Mouse (Mus musculus): ENCODE data around the gene C4b. TPM values are rescaled to one million over a fixed set of nuclear protein-coding genes. Genes with fewer than 3 reads are reported as not detected.
"Not testable (repeated sequence)": the region's sequence is repeated elsewhere in the genome, so short reads cannot be mapped to it uniquely, and the experiment has no call there.

Gene C4b
- polyA plus RNA-seq, 1 experiment from 2014 or later, result not detected

DNA sequence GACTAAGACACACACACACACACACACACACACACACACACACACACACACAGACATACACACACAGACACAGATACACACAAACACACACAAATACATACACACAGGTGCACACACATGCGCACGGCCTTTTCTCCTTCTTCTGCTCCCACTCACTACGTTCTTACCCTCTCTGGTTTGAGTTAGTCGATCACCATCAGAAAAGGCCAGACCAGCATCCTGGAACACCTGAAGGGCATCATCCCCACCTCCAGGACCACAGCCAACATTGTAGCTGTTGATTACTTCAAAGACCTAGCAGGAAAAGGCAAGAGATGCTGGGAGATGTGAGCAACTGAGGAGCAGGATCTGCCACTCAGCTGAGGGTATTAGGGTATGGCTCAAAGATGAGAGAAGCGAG is 6.2 kb downstream of the C4b start:
- H3K9ac ChIP-seq (replicated peaks; ENCODE audit: low read depth, low read length); H3K27me3 ChIP-seq (ENCODE audit: control insufficient read depth, insufficient read depth, low read length); H3K4me1 ChIP-seq (ENCODE audit: control insufficient read depth, insufficient read depth, low read length); H3K4me2 ChIP-seq (ENCODE audit: low read depth, low read length); H3K4me3 ChIP-seq (ENCODE audit: low read depth, low read length); H3K9me3 ChIP-seq (ENCODE audit: control insufficient read depth, low read length); ATAC-seq (ENCODE audit: low read depth); H3K27ac ChIP-seq (ENCODE audit: low read depth, low read length); H3K36me3 ChIP-seq (ENCODE audit: control insufficient read depth, insufficient read depth, low read length): not testable (repeated sequence)
- 92% methylated on average over 5 of the region's 5 CpGs for WGBS

DNA sequence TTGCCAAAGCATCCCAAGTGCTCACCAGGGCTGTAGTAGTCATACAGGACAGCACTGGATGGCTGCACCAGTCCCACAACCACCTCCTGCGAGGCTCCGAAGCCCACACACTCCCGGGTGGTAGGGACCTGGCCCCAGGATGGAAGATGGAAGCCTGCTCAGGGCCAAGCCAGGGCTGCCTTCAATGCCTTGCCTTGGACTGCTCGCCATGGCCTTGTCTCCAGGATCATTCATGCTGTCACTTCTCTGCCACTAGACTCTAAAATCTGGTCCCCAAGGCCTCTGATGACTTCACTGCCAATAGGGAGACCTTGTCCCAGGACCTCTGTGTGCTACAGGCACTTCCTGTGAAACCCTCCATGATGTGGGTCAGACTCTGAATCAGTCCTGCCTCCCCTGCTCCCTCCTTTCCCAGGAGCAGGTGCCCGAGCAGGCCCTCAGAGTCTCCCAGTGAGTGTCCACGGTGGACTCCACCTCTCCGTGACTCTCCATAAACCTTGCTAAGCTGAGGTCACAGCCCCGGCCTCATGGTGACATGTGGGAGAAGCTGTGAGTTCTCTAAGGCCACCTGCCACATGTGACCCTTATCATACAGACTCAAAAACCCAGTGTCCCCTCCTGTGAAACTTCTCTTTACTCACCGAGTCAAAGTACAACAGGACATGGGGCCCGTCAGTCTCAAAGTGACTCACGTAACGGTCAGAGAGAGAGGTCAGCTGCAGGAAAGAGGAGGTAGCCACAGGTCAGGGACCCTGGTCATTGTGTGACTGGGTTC is 13.7 kb downstream of the C4b start:
- not testable (repeated sequence) for H3K4me3 ChIP-seq (ENCODE audit: low read depth, low read length); ATAC-seq (ENCODE audit: low read depth); H3K4me1 ChIP-seq (ENCODE audit: control insufficient read depth, insufficient read depth, low read length); H3K4me2 ChIP-seq (ENCODE audit: low read depth, low read length); H3K36me3 ChIP-seq (ENCODE audit: control insufficient read depth, insufficient read depth, low read length); H3K27ac ChIP-seq (ENCODE audit: low read depth, low read length); H3K9me3 ChIP-seq (ENCODE audit: control insufficient read depth, low read length); H3K27me3 ChIP-seq (ENCODE audit: control insufficient read depth, insufficient read depth, low read length); H3K9ac ChIP-seq (replicated peaks; ENCODE audit: low read depth, low read length)
- 89% methylated on average over 11 of the region's 12 CpGs for WGBS

DNA sequence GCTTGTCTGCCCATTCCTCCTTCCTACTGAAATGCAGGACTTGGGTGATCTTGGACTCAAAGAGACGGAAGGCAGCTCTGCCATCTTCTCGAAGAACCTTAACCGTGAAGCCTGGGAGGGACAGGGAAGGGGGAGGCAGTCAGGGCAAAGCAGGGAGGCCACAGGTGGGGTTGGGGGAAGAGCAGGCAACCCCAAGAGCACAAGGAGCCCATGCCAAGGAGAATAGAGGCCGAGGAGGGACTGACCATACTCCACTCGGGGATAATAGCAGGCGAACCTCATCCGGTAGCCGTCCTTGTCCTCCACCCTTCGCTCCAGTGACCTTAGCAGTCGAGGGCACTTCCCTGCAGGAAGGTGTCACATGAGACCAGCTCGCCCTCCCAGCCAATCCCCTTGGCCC is 14.5 kb downstream of the C4b start:
- H3K27me3 ChIP-seq (ENCODE audit: control insufficient read depth, insufficient read depth, low read length); H3K4me1 ChIP-seq (ENCODE audit: control insufficient read depth, insufficient read depth, low read length); H3K27ac ChIP-seq (ENCODE audit: low read depth, low read length); H3K9me3 ChIP-seq (ENCODE audit: control insufficient read depth, low read length); H3K4me2 ChIP-seq (ENCODE audit: low read depth, low read length); H3K36me3 ChIP-seq (ENCODE audit: control insufficient read depth, insufficient read depth, low read length); H3K4me3 ChIP-seq (ENCODE audit: low read depth, low read length); H3K9ac ChIP-seq (replicated peaks; ENCODE audit: low read depth, low read length); ATAC-seq (ENCODE audit: low read depth): not testable (repeated sequence)
- WGBS, result 84% methylated on average over 10 of the region's 11 CpGs

DNA sequence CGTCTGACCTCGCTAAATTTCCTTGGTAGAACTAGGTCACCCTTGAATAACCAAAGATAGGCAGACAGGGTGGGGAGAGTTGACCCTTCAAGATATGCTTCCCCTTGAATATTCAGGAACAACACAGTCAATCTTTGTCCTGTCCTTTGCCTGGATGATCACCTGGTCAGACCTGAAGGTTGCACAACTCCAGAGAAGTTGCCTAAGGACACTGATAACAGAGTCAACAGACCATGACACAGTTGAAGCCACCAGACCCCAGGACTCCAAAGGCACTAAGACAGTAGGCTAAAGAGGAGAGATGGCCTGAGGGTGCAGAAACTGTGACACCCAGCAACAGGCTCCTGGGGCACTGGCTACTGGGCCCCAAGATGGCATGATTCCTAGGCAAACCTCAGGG is 15.8 kb downstream of the C4b start:
- H3K36me3 ChIP-seq (ENCODE audit: control insufficient read depth, insufficient read depth, low read length), result no peaks in the 10 kb centered on the region
- 85% methylated on average over 2 of the region's 2 CpGs for WGBS
- H3K9me3 ChIP-seq (ENCODE audit: control insufficient read depth, low read length), result no peaks in the 10 kb centered on the region
- no peaks in the 10 kb centered on the region for H3K27me3 ChIP-seq (ENCODE audit: control insufficient read depth, insufficient read depth, low read length)
- H3K4me2 ChIP-seq (ENCODE audit: low read depth, low read length), result no peak overlapping the region
- ATAC-seq (ENCODE audit: low read depth), result no peak
- no peak overlapping the region for H3K9ac ChIP-seq (replicated peaks; ENCODE audit: low read depth, low read length)
- H3K27ac ChIP-seq (ENCODE audit: low read depth, low read length), result no peak overlapping the region
- no peak overlapping the region for H3K4me3 ChIP-seq (ENCODE audit: low read depth, low read length)
- no peaks in the 10 kb centered on the region for H3K4me1 ChIP-seq (ENCODE audit: control insufficient read depth, insufficient read depth, low read length)

DNA sequence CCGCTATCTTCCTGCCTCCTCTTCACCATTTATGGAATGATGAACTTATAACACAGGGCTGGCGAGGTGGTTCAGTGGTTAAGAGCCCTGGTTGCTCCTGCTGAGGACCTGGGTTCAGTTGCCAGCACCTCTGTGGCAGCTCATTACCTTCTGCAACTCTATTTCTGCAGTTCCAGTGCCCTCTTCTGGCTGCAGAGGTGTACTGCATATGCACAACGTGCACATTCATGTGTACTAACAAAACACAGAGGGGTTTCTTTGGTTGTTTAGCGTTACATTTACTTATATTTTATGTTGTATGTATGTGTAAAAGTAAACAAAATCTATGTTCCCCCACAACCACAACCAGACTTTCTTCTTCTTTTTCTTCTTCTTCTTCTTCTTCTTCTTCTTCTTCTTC is 20.6 kb downstream of the C4b start:
- Histone ChIP-seq H3K4me2 (ENCODE audit: low read depth, low read length) (no peak overlapping the region), H3K27ac (ENCODE audit: low read depth, low read length) (no peak overlapping the region), H3K9me3 (ENCODE audit: control insufficient read depth, low read length) (no peaks in the 10 kb centered on the region), H3K4me3 (ENCODE audit: low read depth, low read length) (no peak overlapping the region), H3K9ac (replicated peaks; ENCODE audit: low read depth, low read length) (no peak overlapping the region), H3K36me3 (ENCODE audit: control insufficient read depth, insufficient read depth, low read length) (no peaks in the 10 kb centered on the region), H3K27me3 (ENCODE audit: control insufficient read depth, insufficient read depth, low read length) (no peaks in the 10 kb centered on the region), H3K4me1 (ENCODE audit: control insufficient read depth, insufficient read depth, low read length) (no peaks in the 10 kb centered on the region)
- 76% methylated on average over 4 of the region's 4 CpGs for WGBS
- ATAC-seq (ENCODE audit: low read depth), result no peak

DNA sequence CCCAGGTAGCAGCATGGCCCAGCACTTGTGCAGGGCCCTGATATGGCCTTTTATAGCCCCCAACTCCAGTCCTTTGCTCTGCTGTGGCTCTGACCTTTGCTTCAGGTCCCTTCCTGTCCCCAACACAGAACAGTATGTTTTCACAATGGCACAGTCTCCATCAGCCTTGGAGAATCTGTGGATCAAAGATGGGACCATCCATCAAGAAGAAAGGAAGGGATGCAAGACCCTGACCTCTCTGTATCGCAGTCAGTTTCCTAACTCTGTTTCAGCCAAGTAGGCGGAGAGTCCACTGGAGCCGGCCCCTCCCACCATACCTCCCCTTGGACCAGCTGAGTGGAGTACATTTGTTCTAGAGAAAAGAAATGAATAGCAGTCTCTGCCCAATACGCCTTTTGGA is 21.4 kb downstream of the C4b start:
- not testable (repeated sequence) for H3K27ac ChIP-seq (ENCODE audit: low read depth, low read length); H3K4me2 ChIP-seq (ENCODE audit: low read depth, low read length)
- over 99% methylated on average over 3 of the region's 4 CpGs for WGBS

DNA sequence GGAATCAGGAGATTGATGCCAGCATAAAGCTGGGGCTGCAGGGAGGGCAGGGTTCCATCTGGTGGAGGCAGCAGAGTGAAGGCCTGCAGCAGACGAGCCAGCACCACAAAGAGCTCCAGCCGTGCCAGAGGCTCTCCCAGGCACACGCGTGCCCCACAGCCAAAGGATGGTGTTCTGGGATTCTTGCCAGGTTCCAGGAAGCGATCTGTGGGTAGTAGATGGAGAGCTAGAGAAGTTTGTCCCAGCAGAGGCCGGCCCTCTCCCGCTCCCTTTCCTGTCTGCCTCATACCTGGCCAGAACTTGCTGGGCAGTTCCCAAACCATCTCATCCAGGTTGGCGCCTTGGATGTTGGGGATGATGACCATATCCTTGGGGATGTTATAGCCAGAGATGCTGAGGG is 23.8 kb downstream of the C4b start:
- H3K4me1 ChIP-seq (ENCODE audit: control insufficient read depth, insufficient read depth, low read length); H3K9me3 ChIP-seq (ENCODE audit: control insufficient read depth, low read length); H3K9ac ChIP-seq (replicated peaks; ENCODE audit: low read depth, low read length); H3K4me3 ChIP-seq (ENCODE audit: low read depth, low read length); H3K27me3 ChIP-seq (ENCODE audit: control insufficient read depth, insufficient read depth, low read length); H3K4me2 ChIP-seq (ENCODE audit: low read depth, low read length); H3K36me3 ChIP-seq (ENCODE audit: control insufficient read depth, insufficient read depth, low read length); H3K27ac ChIP-seq (ENCODE audit: low read depth, low read length); ATAC-seq (ENCODE audit: low read depth): not testable (repeated sequence)
- 85% methylated on average over 8 of the region's 8 CpGs for WGBS

More for the DNA sequence above, 21.4 kb downstream of the C4b start:
- not testable (repeated sequence) for H3K4me1 ChIP-seq (ENCODE audit: control insufficient read depth, insufficient read depth, low read length); H3K36me3 ChIP-seq (ENCODE audit: control insufficient read depth, insufficient read depth, low read length); H3K27me3 ChIP-seq (ENCODE audit: control insufficient read depth, insufficient read depth, low read length); H3K4me3 ChIP-seq (ENCODE audit: low read depth, low read length); H3K9ac ChIP-seq (replicated peaks; ENCODE audit: low read depth, low read length); H3K9me3 ChIP-seq (ENCODE audit: control insufficient read depth, low read length); ATAC-seq (ENCODE audit: low read depth)

DNA sequence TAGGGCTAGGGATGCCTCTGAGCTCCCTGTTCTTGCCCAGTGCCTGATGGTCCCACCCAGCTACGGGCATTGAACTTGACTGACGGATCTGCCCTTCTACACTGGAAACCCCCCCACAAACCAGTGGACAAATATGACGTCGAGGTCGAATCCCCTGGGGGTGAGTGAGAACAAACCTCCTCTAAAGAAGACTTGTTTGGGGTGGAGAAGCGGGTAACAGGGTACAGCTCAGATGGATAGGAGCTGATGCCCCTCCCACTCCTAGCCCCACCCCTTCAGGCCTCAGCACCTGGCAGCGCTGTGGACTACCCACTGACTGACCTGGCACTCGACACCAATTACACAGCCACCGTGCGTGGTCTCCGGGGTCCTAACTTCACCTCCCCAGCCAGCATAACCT is 26.3 kb downstream of the C4b start:
- no peak for ATAC-seq (ENCODE audit: low read depth)
- no peaks in the 10 kb centered on the region for H3K4me1 ChIP-seq (ENCODE audit: control insufficient read depth, insufficient read depth, low read length)

DNA sequence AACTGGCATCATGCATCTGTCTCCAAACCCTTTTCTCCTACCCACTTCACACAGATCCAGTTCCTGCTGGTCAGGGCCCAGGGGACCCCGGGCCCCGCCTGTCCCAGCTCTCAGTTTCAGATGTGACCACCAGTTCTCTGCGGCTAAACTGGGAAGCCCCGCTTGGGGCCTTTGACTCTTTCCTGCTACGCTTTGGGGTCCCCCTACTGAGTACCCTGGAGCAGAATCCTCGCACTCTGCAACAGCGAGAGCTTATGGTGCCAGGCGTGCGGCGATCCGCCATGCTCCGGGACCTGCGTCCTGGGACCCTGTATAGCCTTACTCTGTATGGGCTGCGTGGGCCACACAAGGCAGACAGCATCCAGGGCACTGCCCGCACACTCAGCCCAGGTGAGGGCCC is 27.4 kb downstream of the C4b start:
- Histone ChIP-seq H3K4me3 (ENCODE audit: low read depth, low read length) (no peak overlapping the region), H3K4me2 (ENCODE audit: low read depth, low read length) (no peak overlapping the region), H3K4me1 (ENCODE audit: control insufficient read depth, insufficient read depth, low read length) (no peaks in the 10 kb centered on the region), H3K9me3 (ENCODE audit: control insufficient read depth, low read length) (no peaks in the 10 kb centered on the region), H3K9ac (replicated peaks; ENCODE audit: low read depth, low read length) (no peak overlapping the region), H3K27ac (ENCODE audit: low read depth, low read length) (no peak overlapping the region), H3K27me3 (ENCODE audit: control insufficient read depth, insufficient read depth, low read length) (no peaks in the 10 kb centered on the region), H3K36me3 (ENCODE audit: control insufficient read depth, insufficient read depth, low read length) (no peaks in the 10 kb centered on the region)
- 86% methylated on average over 15 of the region's 15 CpGs for WGBS
- no peak for ATAC-seq (ENCODE audit: low read depth)

More for the DNA sequence above, 26.3 kb downstream of the C4b start:
- no peak overlapping the region for H3K4me2 ChIP-seq (ENCODE audit: low read depth, low read length)
- no peak overlapping the region for H3K4me3 ChIP-seq (ENCODE audit: low read depth, low read length)
- WGBS, result 85% methylated on average over 11 of the region's 11 CpGs
- no peaks in the 10 kb centered on the region for H3K9me3 ChIP-seq (ENCODE audit: control insufficient read depth, low read length)
- no peak overlapping the region for H3K9ac ChIP-seq (replicated peaks; ENCODE audit: low read depth, low read length)
- H3K27me3 ChIP-seq (ENCODE audit: control insufficient read depth, insufficient read depth, low read length), result no peaks in the 10 kb centered on the region
- no peak overlapping the region for H3K27ac ChIP-seq (ENCODE audit: low read depth, low read length)
- no peaks in the 10 kb centered on the region for H3K36me3 ChIP-seq (ENCODE audit: control insufficient read depth, insufficient read depth, low read length)
